Mouse (Mus musculus): ENCODE results near the gene Tm6sf1.
A peak's percentile ranks its signal among the peaks of the same experiment; 100 is the strongest.

Tm6sf1 gene

GRCm38 (mm10) chr7:81850171-81850570 lies 8.6 kb upstream of the Tm6sf1 start:
- DNase-seq (ENCODE audit: low spot score in 2 of 2): no peak

- DNase-seq (ENCODE audit: low spot score in 2 of 2): no peak
Observed at GRCm38 (mm10) chr7:81851706-81852105, 7.1 kb upstream of the Tm6sf1 start.

- DNase-seq (ENCODE audit: low spot score in 2 of 2): no peak
Observed at GRCm38 (mm10) chr7:81854568-81855307, 4.1 kb upstream of the Tm6sf1 start.

- no peak for DNase-seq (ENCODE audit: low spot score in 2 of 2)
Observed at GRCm38 (mm10) chr7:81855694-81856093, 3.1 kb upstream of the Tm6sf1 start, which contains the start of gene Gm10160. Gm10160 (minus strand) TSS chr7:81855794.

GRCm38 (mm10) chr7:81856221-81856620 lies 2.6 kb upstream of the Tm6sf1 start:
- no peak for DNase-seq (ENCODE audit: low spot score in 2 of 2)

GRCm38 (mm10) chr7:81858236-81858635 lies 565 bp upstream of the Tm6sf1 start:
- no peak for DNase-seq (ENCODE audit: low spot score in 2 of 2)

- no peak for DNase-seq (ENCODE audit: low spot score in 2 of 2)
Observed at GRCm38 (mm10) chr7:81860071-81860470, 1.3 kb downstream of the Tm6sf1 start.

- DNase-seq (ENCODE audit: low spot score in 2 of 2): no peak
Observed at GRCm38 (mm10) chr7:81860996-81861395, 2.2 kb downstream of the Tm6sf1 start.

GRCm38 (mm10) chr7:81861461-81861860 lies 2.7 kb downstream of the Tm6sf1 start:
- DNase-seq (ENCODE audit: low spot score in 2 of 2): no peak

- peak in 1 of 2 experiments; percentile 5 for DNase-seq (ENCODE audit: low spot score in 2 of 2)
Observed at GRCm38 (mm10) chr7:81861921-81862320, 3.1 kb downstream of the Tm6sf1 start.

GRCm38 (mm10) chr7:81862587-81863583 lies 4.1 kb downstream of the Tm6sf1 start:
- peak; percentile 40 to 61 for DNase-seq (ENCODE audit: low spot score in 2 of 2)

- DNase-seq (ENCODE audit: low spot score in 2 of 2): no peak
Observed at GRCm38 (mm10) chr7:81864552-81864951, 5.8 kb downstream of the Tm6sf1 start.

- DNase-seq (ENCODE audit: low spot score in 2 of 2): no peak
Observed at GRCm38 (mm10) chr7:81865937-81866336, 7.1 kb downstream of the Tm6sf1 start.

GRCm38 (mm10) chr7:81867231-81867930 lies 8.6 kb downstream of the Tm6sf1 start:
- DNase-seq (ENCODE audit: low spot score in 2 of 2): no peak

GRCm38 (mm10) chr7:81868158-81868557 lies 9.4 kb downstream of the Tm6sf1 start:
- DNase-seq (ENCODE audit: low spot score in 2 of 2): peak; percentile 40 to 62

- no peak for DNase-seq (ENCODE audit: low spot score in 2 of 2)
Observed at GRCm38 (mm10) chr7:81872493-81873013, 13.8 kb downstream of the Tm6sf1 start.

- DNase-seq (ENCODE audit: low spot score in 2 of 2): no peak
Observed at GRCm38 (mm10) chr7:81873807-81874206, 15.0 kb downstream of the Tm6sf1 start.

GRCm38 (mm10) chr7:81874636-81875035 lies 15.8 kb downstream of the Tm6sf1 start:
- DNase-seq (ENCODE audit: low spot score in 2 of 2): no peak

- DNase-seq (ENCODE audit: low spot score in 2 of 2): no peak
Observed at GRCm38 (mm10) chr7:81875372-81875771, 16.6 kb downstream of the Tm6sf1 start.

GRCm38 (mm10) chr7:81880286-81880685 lies 21.5 kb downstream of the Tm6sf1 start:
- DNase-seq (ENCODE audit: low spot score in 2 of 2): no peak

- no peak for DNase-seq (ENCODE audit: low spot score in 2 of 2)
Observed at GRCm38 (mm10) chr7:81880797-81881196, 22.0 kb downstream of the Tm6sf1 start.

- DNase-seq (ENCODE audit: low spot score in 2 of 2): no peak
Observed at GRCm38 (mm10) chr7:81881600-81881999, 22.8 kb downstream of the Tm6sf1 start.

Data from spleen, postnatal 14 days (tissue).